ENCODE assay signal across 15 mouse cellular contexts in the genomic region with DNA sequence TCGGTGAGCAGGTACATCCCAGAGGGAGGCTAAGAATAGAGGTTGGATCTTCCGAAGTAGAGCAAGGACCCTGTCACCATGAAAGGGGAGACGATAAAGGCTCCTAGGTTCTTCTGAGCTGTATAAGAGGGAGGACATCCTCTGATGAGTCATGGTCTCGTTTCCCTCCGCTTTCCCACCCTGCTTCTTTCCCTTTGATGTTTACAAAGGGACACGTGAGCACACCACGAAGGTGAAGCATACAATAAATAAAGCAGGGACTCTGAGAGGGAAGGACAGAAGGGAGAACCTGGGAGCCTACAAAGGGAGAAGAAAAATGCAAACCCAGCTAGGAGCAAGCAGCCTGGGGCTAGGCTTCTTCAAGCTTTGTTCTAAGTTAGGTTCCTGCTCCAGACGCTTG. TPM values are rescaled to one million over a fixed set of nuclear protein-coding genes. Genes with fewer than 3 reads are reported as not detected.
DNase-seq lines count a peak whose midpoint lies in the region; ATAC-seq and TF ChIP-seq lines count a peak whose summit lies in the region.
"Had no signal": no experiment of that assay in that cellular context is flagged by ENCODE, and none has a peak within 500 bp of the region (broad histone marks: within the 10 kb centered on the region; RNA-seq: fewer than 3 reads in every experiment).

No protein-coding gene starts in this region.

- H3K4me3 ChIP-seq in heart, embryonic 16.5 days (ENCODE audit: low read length) = no peak overlapping the region
- H3K4me3 ChIP-seq in heart, embryonic 12.5 days = no peak overlapping the region
- no peak overlapping the region for H3K4me3 ChIP-seq in lung, embryonic 14.5 days (ENCODE audit: low read depth, low read length)
- no peak overlapping the region for H3K4me3 ChIP-seq in embryonic fibroblast, embryonic 13.5 days (ENCODE audit: insufficient read depth, low read length)
- H3K4me3 ChIP-seq in limb, embryonic 15.5 days = no peak overlapping the region
- H3K4me3 ChIP-seq: myocyte had no signal

- no peaks in the 10 kb centered on the region for H3K27me3 ChIP-seq in heart, embryonic 16.5 days (ENCODE audit: control insufficient read depth, insufficient read depth, low read length)
- no peaks in the 10 kb centered on the region for H3K27me3 ChIP-seq in heart, embryonic 12.5 days (replicated peaks)
- no peaks in the 10 kb centered on the region for H3K27me3 ChIP-seq in lung, embryonic 14.5 days (ENCODE audit: insufficient read depth, low read length)
- no peaks in the 10 kb centered on the region for H3K27me3 ChIP-seq in limb, embryonic 15.5 days

- TF ChIP-seq CTCF in lung, embryonic 14.5 days (IDR thresholded peaks at IDR 0.05; ENCODE audit: low read depth) = no peak
- TF ChIP-seq CTCF in embryonic fibroblast, embryonic 13.5 days (IDR thresholded peaks at IDR 0.05; ENCODE audit: borderline replicate concordance, insufficient read depth, low read length) = no peak

- 24% methylated on average over 8 of the region's 8 CpGs for WGBS in heart, embryonic 16.5 days
- 35% methylated on average over 8 of the region's 8 CpGs for WGBS in heart, embryonic 12.5 days
- 42% methylated on average over 8 of the region's 8 CpGs for WGBS in lung, embryonic 14.5 days
- 40% methylated on average over 8 of the region's 8 CpGs for WGBS in limb, embryonic 15.5 days

- H3K27ac ChIP-seq in heart, embryonic 16.5 days (ENCODE audit: low read length) = peak overlapping the region; percentile 5; the same call in 1 of the 2 replicates
- H3K27ac ChIP-seq in heart, embryonic 12.5 days (ENCODE audit: poor library complexity, severe bottlenecking) = no peak overlapping the region
- peak overlapping the region; percentile 58 for H3K27ac ChIP-seq in lung, embryonic 14.5 days (ENCODE audit: low read depth)
- peak overlapping the region; percentile 97 for H3K27ac ChIP-seq in embryonic fibroblast, embryonic 13.5 days (ENCODE audit: insufficient read depth, low read length)
- H3K27ac ChIP-seq in limb, embryonic 15.5 days = peak overlapping the region; percentile 65

- ATAC-seq in heart, embryonic 16.5 days (replicated peaks; ENCODE audit: extremely low read depth, insufficient read depth, low FRiP score) = no peak
- ATAC-seq in heart, embryonic 12.5 days (ENCODE audit: insufficient number of reproducible peaks, low FRiP score) = no peak
- no peak for ATAC-seq in lung, embryonic 14.5 days (ENCODE audit: insufficient read depth)
- ATAC-seq in limb, embryonic 15.5 days (ENCODE audit: insufficient number of reproducible peaks, low FRiP score, low TSS enrichment, low read depth) = no peak

- no peak overlapping the region for H3K4me2 ChIP-seq in heart, embryonic 16.5 days (ENCODE audit: low read depth, low read length)
- H3K4me2 ChIP-seq in heart, embryonic 12.5 days = no peak overlapping the region
- no peak overlapping the region for H3K4me2 ChIP-seq in lung, embryonic 14.5 days
- no peak overlapping the region for H3K4me2 ChIP-seq in limb, embryonic 15.5 days
- H3K4me2 ChIP-seq: midbrain, embryonic 11.5 days had no signal

- H3K9ac ChIP-seq in heart, embryonic 16.5 days (ENCODE audit: low read length) = no peak overlapping the region
- H3K9ac ChIP-seq in heart, embryonic 12.5 days = no peak overlapping the region
- H3K9ac ChIP-seq in lung, embryonic 14.5 days = 0 out of 2 replicates have a peak overlapping the region, but pooled peaks have one; percentile 1
- H3K9ac ChIP-seq in limb, embryonic 15.5 days = no peak overlapping the region

- no peak for TF ChIP-seq POLR2A in embryonic fibroblast, embryonic 13.5 days (IDR thresholded peaks at IDR 0.05; ENCODE audit: low read depth, low read length)

- H3K36me3 ChIP-seq in heart, embryonic 16.5 days (ENCODE audit: control insufficient read depth, insufficient read depth) = no peaks in the 10 kb centered on the region
- H3K36me3 ChIP-seq in heart, embryonic 12.5 days = no peaks in the 10 kb centered on the region
- no peaks in the 10 kb centered on the region for H3K36me3 ChIP-seq in lung, embryonic 14.5 days (ENCODE audit: insufficient read depth)
- no peaks in the 10 kb centered on the region for H3K36me3 ChIP-seq in limb, embryonic 15.5 days

- DNase-seq in lung, embryonic 14.5 days = no peak
- no peak for DNase-seq in lung, adult 18-20 months
- DNase-seq in liver = no peak
- DNase-seq: cerebellum, adult 8-10 months; heart, adult 18-20 months; kidney, adult 18-20 months; lung, adult 2 months; right cerebral cortex, postnatal 14 days; thymus, postnatal 25 days had no signal

- peaks cover 7% of the 10 kb centered on the region for H3K9me3 ChIP-seq in heart, embryonic 16.5 days (replicated peaks; ENCODE audit: control insufficient read depth, low read length)
- H3K9me3 ChIP-seq in heart, embryonic 12.5 days (replicated peaks) = peaks cover 3% of the 10 kb centered on the region; the same call in 1 of the 2 replicates
- no peaks in the 10 kb centered on the region for H3K9me3 ChIP-seq in lung, embryonic 14.5 days (ENCODE audit: low read depth, low read length)
- H3K9me3 ChIP-seq in limb, embryonic 15.5 days = no peaks in the 10 kb centered on the region

- peaks cover 5% of the 10 kb centered on the region for H3K4me1 ChIP-seq in heart, embryonic 16.5 days (ENCODE audit: control insufficient read depth, insufficient read depth, low read length)
- H3K4me1 ChIP-seq in heart, embryonic 12.5 days (replicated peaks) = peaks cover 14% of the 10 kb centered on the region
- H3K4me1 ChIP-seq in lung, embryonic 14.5 days (ENCODE audit: insufficient read depth) = peaks cover 8% of the 10 kb centered on the region; the same call in 1 of the 2 replicates
- H3K4me1 ChIP-seq in embryonic fibroblast, embryonic 13.5 days (ENCODE audit: control insufficient read depth, insufficient read depth, low read length) = peaks cover 22% of the 10 kb centered on the region
- peaks cover 29% of the 10 kb centered on the region for H3K4me1 ChIP-seq in limb, embryonic 15.5 days

RNA-seq across cellular contexts. Expression of gene Map4k3, which starts 26.3 kb away (rescaled TPM):
- polyA plus RNA-seq in heart, embryonic 16.5 days (2015; fragmentation: Nextera tagmentation; extraction: Ambion mirVana) = 17.9 and 20.0 TPM in 2 replicates
- 25.0 and 25.8 TPM in 2 replicates for polyA plus RNA-seq in heart, embryonic 12.5 days (2016; fragmentation: Nextera tagmentation; extraction: Ambion mirVana)
- 62.7 and 64.7 TPM in 2 replicates for polyA plus RNA-seq in lung, embryonic 14.5 days (2014; fragmentation: Nextera tagmentation; extraction: Ambion mirVana)
- polyA plus RNA-seq in embryonic fibroblast, embryonic 13.5 days (2011; ENCODE audit: insufficient read length, low read depth, missing spikeins) = 99.4 and 100 TPM in 2 replicates
- polyA plus RNA-seq in limb, embryonic 15.5 days (2015; fragmentation: Nextera tagmentation; extraction: Ambion mirVana) = 21.2 and 31.1 TPM in 2 replicates
